In genomic region chr1:86614269-86614668, GRCm38 (mm10) we compare ENCODE assay signal across 10 mouse cellular contexts. TPM values are rescaled to one million over a fixed set of nuclear protein-coding genes. Genes with fewer than 3 reads are reported as not detected.
DNase-seq lines count a peak whose midpoint lies in the region; ATAC-seq and TF ChIP-seq lines count a peak whose summit lies in the region.
"Had no signal": no experiment of that assay in that cellular context is flagged by ENCODE, and none has a peak within 500 bp of the region (broad histone marks: within the 10 kb centered on the region; RNA-seq: fewer than 3 reads in every experiment).

No protein-coding gene starts in this region.

- H3K4me2 ChIP-seq in stomach, postnatal 0 days (replicated peaks; ENCODE audit: low read depth), result no peak overlapping the region
- H3K4me2 ChIP-seq: intestine, embryonic 15.5 days; liver, embryonic 13.5 days had no signal

- no peak for TF ChIP-seq POLR2A in cerebellum, adult 2 months (IDR thresholded peaks at IDR 0.05; ENCODE audit: borderline replicate concordance, insufficient read depth, low read length)
- no peak for TF ChIP-seq POLR2A in kidney, adult 2 months (IDR thresholded peaks at IDR 0.05; ENCODE audit: low read depth, low read length)

- H3K27me3 ChIP-seq in cerebellum, adult 2 months (ENCODE audit: control insufficient read depth, insufficient read depth, low read length), result no peaks in the 10 kb centered on the region
- no peaks in the 10 kb centered on the region for H3K27me3 ChIP-seq in kidney, adult 2 months (replicated peaks; ENCODE audit: control insufficient read depth, insufficient read depth, low read length)
- H3K27me3 ChIP-seq in stomach, postnatal 0 days (ENCODE audit: control insufficient read depth, insufficient read depth, low read length), result no peaks in the 10 kb centered on the region
- H3K27me3 ChIP-seq: intestine, embryonic 15.5 days; liver, embryonic 13.5 days had no signal

- H3K4me3 ChIP-seq in cerebellum, adult 2 months (replicated peaks; ENCODE audit: insufficient read depth, low read depth, low read length), result no peak overlapping the region
- no peak overlapping the region for H3K4me3 ChIP-seq in kidney, adult 2 months (ENCODE audit: insufficient read depth, low read depth, low read length)
- H3K4me3 ChIP-seq in stomach, postnatal 0 days (ENCODE audit: low read depth, low read length), result no peak overlapping the region
- H3K4me3 ChIP-seq: intestine, embryonic 15.5 days; liver, embryonic 13.5 days had no signal

- no peaks in the 10 kb centered on the region for H3K4me1 ChIP-seq in cerebellum, adult 2 months (ENCODE audit: control insufficient read depth, insufficient read depth, low read length)
- H3K4me1 ChIP-seq in kidney, adult 2 months (ENCODE audit: control insufficient read depth, insufficient read depth, low read length), result no peaks in the 10 kb centered on the region
- no peaks in the 10 kb centered on the region for H3K4me1 ChIP-seq in stomach, postnatal 0 days (replicated peaks; ENCODE audit: control insufficient read depth, insufficient read depth)
- H3K4me1 ChIP-seq: intestine, embryonic 15.5 days had no signal

- intact Hi-C loops in gastrocnemius, postnatal 36 days (cut with DNase I), result loop anchor here (10.0 kb wide), 1 partner anchor 571 kb away; the partner anchor contains the start of gene Prss56

- DNase-seq in cerebellum, adult 2 months, result no peak
- DNase-seq in cerebellum, adult 11-12 months, result no peak
- peak; percentile 32 for DNase-seq in kidney, adult 2 months
- DNase-seq in kidney, postnatal 25 days, result no peak
- DNase-seq in thymus, postnatal 0 days (ENCODE audit: low spot score), result peak; percentile 8
- DNase-seq in thymus, postnatal 4 days, result no peak
- no peak for DNase-seq in stomach, postnatal 0 days (ENCODE audit: low spot score)
- DNase-seq in gastrocnemius, postnatal 36 days, result no peak
- DNase-seq: liver, embryonic 13.5 days had no signal

- ATAC-seq in stomach, postnatal 0 days (ENCODE audit: low FRiP score, low TSS enrichment), result no peak
- ATAC-seq: intestine, embryonic 15.5 days had no signal

- no peaks in the 10 kb centered on the region; the same call in 1 of the 2 replicates for H3K36me3 ChIP-seq in kidney, adult 2 months (ENCODE audit: control insufficient read depth, insufficient read depth, low read length)
- H3K36me3 ChIP-seq in stomach, postnatal 0 days (ENCODE audit: control insufficient read depth, insufficient read depth, low read length), result no peaks in the 10 kb centered on the region
- H3K36me3 ChIP-seq: intestine, embryonic 15.5 days had no signal

- no peak overlapping the region for H3K27ac ChIP-seq in cerebellum, adult 2 months (ENCODE audit: insufficient read depth, low read length)
- no peak overlapping the region for H3K27ac ChIP-seq in kidney, adult 2 months (ENCODE audit: insufficient read depth, low read depth, low read length)
- H3K27ac ChIP-seq in stomach, postnatal 0 days (replicated peaks), result no peak overlapping the region
- H3K27ac ChIP-seq: intestine, embryonic 15.5 days; liver, embryonic 13.5 days had no signal

- no peaks in the 10 kb centered on the region for H3K9me3 ChIP-seq in stomach, postnatal 0 days (ENCODE audit: control insufficient read depth, low read length)
- H3K9me3 ChIP-seq: intestine, embryonic 15.5 days; liver, embryonic 13.5 days had no signal

- TF ChIP-seq CTCF in cerebellum, adult 2 months (IDR thresholded peaks at IDR 0.05; ENCODE audit: borderline replicate concordance, insufficient read depth, low read depth, low read length), result peak; percentile 7; the same call in 1 of the 2 replicates
- 0 out of 2 replicates have a peak, but pooled peaks have one; percentile 16 for TF ChIP-seq CTCF in kidney, adult 2 months (conservative IDR thresholded peaks at IDR 0.05; ENCODE audit: insufficient read depth, insufficient read length, low read depth, low read length)
- TF ChIP-seq CTCF in stomach, postnatal 0 days (IDR thresholded peaks at IDR 0.05; ENCODE audit: low read depth), result peak; percentile 79

- no peak overlapping the region for H3K9ac ChIP-seq in stomach, postnatal 0 days (ENCODE audit: low read length)
- H3K9ac ChIP-seq: intestine, embryonic 15.5 days; liver, embryonic 13.5 days had no signal

- no peak for TF ChIP-seq EP300 in stomach, postnatal 0 days (optimal IDR thresholded peaks at IDR 0.05)

RNA-seq across cellular contexts. Expression of gene Cops7b, which starts 31.6 kb away (rescaled TPM):
- 29.8 and 30.9 TPM in 2 replicates for polyA plus RNA-seq in cerebellum, adult 2 months (2012; rRNA removed)
- polyA plus RNA-seq in kidney, adult 2 months (2012; rRNA removed), result 20.1 and 22.5 TPM in 2 replicates
- polyA plus RNA-seq in thymus, postnatal 0 days (2015; fragmentation: Nextera tagmentation; extraction: Ambion mirVana), result 35.2 and 36.5 TPM in 2 replicates
- polyA plus RNA-seq in stomach, postnatal 0 days (2015; fragmentation: Nextera tagmentation; extraction: Ambion mirVana), result 14.9 and 16.2 TPM in 2 replicates
- 1 to 10 TPM; 7.8 to 9.1 TPM for total RNA-seq in gastrocnemius, postnatal 36 days (2021)

RNA-seq across cellular contexts. Expression of gene Pde6d, which starts 31.8 kb away (rescaled TPM):
- polyA plus RNA-seq in cerebellum, adult 2 months (2012; rRNA removed), result 84.2 and 87.1 TPM in 2 replicates
- 20.2 and 24.9 TPM in 2 replicates for polyA plus RNA-seq in kidney, adult 2 months (2012; rRNA removed)
- 52.2 and 55.4 TPM in 2 replicates for polyA plus RNA-seq in thymus, postnatal 0 days (2015; fragmentation: Nextera tagmentation; extraction: Ambion mirVana)
- 33.6 and 38.2 TPM in 2 replicates for polyA plus RNA-seq in stomach, postnatal 0 days (2015; fragmentation: Nextera tagmentation; extraction: Ambion mirVana)
- total RNA-seq in gastrocnemius, postnatal 36 days (2021), result 10 to 100 TPM; 22.8 to 25.1 TPM

RNA-seq across cellular contexts. Expression of gene Nppc, which starts 56.1 kb away (rescaled TPM):
- 18.7 and 21.1 TPM in 2 replicates for polyA plus RNA-seq in cerebellum, adult 2 months (2012; rRNA removed)
- 0.08 and 0.09 TPM in 2 replicates for polyA plus RNA-seq in kidney, adult 2 months (2012; rRNA removed)
- polyA plus RNA-seq in thymus, postnatal 0 days (2015; fragmentation: Nextera tagmentation; extraction: Ambion mirVana), result 0.93 and 1.1 TPM in 2 replicates
- 3.5 and 4.1 TPM in 2 replicates for polyA plus RNA-seq in stomach, postnatal 0 days (2015; fragmentation: Nextera tagmentation; extraction: Ambion mirVana)
- 1 to 10 TPM in 1 of 2 experiments, under 1 TPM in 1; 0.32 to 1.4 TPM for total RNA-seq in gastrocnemius, postnatal 36 days (2021)
- polyA plus RNA-seq: liver, embryonic 13.5 days had no signal

Comparison
In these comparisons a context has a peak if more than half of its experiments do, and no peak if none do; other contexts are left out.
1. DNase-seq: peak in kidney, adult 2 months (single experiment) and thymus, postnatal 0 days (single experiment); none in cerebellum, adult 2 months (0 of 2), cerebellum, adult 11-12 months (single experiment), kidney, postnatal 25 days (0 of 2), thymus, postnatal 4 days (single experiment), stomach, postnatal 0 days (single experiment) and gastrocnemius, postnatal 36 days (0 of 2).
2. CTCF ChIP-seq: peak in every context shown above with its lines; median percentile 79 in stomach, postnatal 0 days; 16 in kidney, adult 2 months; 7 in cerebellum, adult 2 months.